Mouse (Mus musculus): Measurements from ENCODE around the gene Txnrd2.

Txnrd2 gene

DNA sequence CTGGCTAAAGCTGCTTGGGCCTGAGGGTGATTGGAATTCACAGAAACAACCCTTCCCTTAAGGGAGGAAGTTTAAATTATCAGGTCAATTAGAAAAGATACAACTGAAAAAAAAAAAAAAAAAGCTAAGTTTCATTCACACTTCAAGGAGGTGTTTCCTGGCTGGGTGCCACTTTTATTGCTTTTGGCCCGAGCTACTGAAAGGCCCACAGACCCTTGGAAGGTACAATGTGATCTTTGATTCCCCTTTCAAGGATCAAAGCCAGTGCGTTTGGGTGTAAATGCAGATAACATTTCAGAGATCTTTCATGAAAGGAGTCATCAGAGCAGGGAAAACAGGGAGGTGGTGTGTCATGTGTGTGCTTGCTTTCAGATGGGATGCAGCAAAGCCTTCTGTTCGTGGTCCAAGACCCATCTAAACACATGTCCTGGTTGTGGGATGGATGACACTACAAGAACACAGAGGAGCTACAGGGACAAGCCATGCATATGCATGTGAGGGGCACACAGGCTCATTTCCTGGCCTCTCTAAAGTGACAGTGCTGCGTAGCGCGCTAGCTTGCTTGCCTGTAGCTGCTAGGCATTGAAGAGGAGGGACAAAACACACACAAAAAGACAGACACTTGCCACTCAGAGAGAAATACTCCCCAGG, 71.8 kb downstream of the Txnrd2 start:
- peak; percentile 51 for DNase-seq

DNA sequence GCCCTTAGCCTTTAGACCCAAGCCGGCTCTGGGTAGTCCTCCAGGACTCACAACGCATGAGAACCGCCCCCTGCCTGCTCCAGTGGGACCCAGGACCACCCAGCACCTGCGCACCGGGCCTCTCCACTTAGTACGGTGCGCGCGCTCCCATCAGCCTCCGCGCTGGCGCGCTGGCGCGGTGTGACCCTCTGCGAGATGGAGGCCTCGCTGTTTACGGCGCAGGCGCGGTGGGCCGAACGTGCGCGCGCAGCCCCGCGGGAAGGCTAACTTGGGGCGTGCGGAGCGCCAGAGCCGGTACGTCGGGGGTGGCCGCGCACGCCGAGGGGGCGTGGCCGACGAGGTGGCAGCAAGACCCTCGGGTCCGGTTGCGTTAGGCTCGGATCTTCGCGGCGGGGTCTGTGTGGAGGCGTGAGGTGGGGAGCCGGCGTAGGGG, 72.4 kb downstream of the Txnrd2 start, which contains the start of the genes Gnb1l and Rtl10:
Gnb1l (plus strand) TSS at position 156 of the 433 bp plus-strand sequence.
Rtl10 (plus strand) TSS at position 344 of the 433 bp plus-strand sequence.
- DNase-seq: peak; percentile 97

DNA sequence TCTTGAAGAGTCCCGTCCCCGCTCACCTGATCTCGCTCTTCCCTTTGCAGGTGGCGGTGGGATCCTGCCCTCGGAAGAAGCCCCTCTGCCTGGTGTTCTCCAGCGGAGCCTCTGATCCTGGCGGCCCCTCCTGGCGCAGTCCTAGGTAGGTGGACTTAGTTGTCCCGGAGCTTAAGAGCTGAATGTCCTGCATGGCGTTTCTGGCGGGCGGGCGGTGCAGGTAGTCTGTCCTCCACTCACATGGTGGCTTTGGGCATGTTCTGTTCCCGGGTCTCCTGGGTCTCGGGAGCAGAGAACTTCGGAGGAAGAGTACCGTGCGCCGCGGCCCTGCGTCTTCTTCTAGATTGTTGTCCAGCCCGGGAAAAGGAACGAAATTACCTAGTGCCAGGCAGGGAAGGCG, 72.8 kb downstream of the Txnrd2 start:
- DNase-seq: no peak

DNA sequence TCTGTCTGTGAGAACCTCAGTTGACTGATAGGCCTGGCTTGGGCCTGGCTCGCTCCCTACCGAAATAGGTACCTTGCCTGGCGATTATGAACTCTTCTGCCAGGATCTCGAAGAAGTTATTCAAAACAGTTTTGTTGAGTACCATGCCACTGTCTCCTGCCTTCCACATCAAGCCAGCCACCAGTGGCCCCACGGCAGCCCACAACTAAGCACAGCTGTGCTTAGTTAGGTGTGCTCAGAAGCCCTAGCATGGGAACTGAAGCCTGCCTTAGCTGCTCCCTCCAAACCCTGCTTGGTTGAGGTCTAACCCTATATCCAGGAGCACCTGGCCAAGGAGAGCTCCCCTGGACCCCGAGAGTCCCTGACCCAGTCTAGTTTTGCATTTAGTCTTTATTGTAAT, 75.3 kb downstream of the Txnrd2 start:
- DNase-seq: no peak

DNA sequence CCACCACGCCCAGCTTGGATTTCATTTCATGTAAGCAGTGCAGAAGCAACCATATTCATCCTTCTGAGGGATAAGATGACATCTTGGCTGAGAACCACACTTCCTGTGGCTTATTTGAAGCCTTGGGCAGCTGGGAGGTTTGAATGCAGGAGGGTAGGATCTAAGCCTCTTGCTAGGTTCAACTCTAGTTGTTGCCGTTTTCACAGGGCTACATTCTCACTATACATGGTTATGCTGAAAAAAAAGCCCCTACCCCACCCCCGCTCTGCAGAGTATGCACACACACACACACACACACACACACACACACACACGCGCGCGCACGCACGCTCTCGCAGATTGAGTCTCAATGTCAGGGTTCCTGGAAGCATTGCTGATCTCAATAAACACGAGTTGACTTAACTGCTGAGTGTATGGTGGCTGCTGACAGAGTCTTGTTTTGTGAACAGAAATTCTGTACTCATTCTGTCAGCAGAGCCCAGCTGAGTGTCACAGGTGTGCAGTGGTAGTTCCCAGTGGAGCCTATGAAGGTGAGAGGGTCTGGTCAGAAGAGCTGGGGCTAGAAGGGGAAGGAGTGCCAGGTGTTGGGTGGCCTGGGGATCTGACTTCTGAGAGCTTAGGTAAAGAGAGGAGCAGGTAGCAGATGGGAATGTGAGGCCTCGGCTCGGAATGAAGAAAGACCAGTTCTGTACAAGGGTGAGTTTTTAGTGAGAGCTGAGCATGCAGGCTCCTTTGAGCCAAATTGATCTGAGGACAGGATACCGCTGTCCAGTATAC, 77.6 kb downstream of the Txnrd2 start:
- DNase-seq: no peak

DNA sequence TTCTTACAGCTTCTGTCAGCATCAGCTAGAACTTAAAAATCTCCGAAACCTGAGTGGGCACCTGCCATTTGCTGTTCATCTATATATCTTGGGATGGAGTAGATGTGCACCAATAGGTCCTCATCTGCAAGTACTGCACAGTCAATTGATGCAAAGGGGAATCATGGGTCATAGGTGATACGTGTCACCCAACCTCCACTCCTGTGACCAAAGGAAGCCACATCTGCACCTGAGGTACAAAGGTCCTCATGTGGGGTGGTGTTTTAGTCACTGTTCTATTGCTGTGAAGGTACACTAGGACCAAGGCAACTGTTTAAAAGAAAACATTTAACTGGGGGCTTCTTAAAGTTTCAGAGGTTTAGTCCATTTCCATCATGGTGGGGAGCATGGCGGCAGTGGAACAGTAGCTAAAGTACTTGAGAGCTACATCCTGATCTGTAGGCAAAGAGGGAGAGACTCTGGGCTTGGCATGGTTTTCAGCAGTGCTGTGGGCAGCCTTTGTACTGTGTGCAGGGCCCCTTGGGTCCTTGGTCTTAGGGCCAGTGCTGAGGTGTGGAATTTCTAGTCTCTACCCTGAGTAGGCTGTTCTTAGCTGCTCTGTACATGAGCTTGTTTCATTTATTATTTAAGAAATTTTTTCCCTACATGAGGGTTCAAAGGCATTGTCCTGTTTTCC, 80.5 kb downstream of the Txnrd2 start:
- DNase-seq: no peak

DNA sequence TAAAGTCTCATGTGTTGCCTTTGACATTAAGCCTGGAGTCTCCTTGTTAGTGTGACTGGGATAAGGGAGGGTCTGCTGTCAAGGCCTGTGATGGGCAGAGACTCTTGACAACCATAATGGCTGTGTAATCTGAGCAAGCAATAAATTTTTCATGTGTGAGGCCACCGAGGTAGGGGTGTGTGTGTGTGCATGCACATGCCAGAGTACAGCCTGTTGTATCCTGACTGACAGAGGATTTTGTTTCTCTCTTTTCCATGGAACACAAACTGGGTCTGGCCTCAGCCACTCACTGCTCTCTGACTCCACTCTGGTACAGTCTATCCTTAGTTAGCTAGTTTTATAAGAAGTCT, 81.0 kb downstream of the Txnrd2 start:
- DNase-seq: no peak

DNA sequence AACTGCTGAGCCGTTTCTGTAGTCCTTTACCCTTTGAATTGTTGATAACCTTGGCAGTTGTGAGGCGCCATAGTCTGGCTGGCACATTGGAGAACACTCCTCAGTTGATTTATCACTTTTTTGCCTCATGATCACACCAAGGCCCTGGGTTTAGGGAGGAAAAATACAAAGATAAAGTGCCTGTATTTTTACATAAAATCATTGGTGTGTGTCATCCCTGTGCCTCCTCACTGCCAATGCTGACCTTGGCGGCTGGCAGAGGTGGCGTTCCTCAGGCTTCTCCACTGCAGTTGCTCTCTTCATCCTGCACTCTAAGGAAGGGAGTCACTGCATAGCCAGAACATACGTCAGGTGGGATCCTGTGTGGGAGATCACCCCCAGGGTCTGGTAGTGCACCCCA, 85.6 kb downstream of the Txnrd2 start:
- no peak for DNase-seq

DNA sequence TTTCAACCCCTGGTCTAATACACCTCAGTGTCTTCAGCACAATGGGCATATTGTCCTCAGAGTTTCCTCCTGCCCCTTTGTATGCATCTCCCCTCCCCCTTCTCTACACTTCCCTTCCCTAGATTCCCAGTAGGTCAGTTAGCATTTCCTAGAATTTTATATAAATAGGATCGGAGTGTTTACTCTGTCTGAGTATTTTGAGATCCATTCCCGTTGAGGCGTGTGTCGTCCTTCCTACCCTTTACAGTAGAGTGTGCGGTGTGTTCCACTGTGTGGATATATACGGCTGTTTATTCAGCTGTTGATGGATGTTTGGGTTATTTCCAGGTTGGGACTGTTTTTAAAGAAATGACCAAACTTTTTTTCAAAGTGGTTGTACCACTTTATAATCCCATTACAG, 87.3 kb downstream of the Txnrd2 start:
- no peak for DNase-seq

DNA sequence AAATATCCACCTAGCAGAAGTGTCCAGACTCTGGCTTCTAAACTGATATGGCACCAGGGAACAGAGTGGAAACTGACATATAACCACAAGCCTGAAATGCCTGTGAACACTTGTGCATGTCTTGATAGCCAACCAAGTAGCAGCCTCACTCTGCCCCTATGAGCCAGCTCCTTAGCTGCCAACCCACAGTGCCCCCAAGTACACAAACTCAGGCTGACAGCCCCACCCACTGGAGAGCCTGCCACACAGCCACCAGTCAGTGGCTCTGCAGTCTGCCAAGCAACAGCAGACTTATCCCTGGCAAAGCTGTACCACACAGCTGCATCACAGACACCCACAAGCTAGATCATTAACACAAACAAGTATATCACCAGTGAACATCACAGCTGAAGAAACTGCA, 91.9 kb downstream of the Txnrd2 start:
- DNase-seq: peak; percentile 19

DNA sequence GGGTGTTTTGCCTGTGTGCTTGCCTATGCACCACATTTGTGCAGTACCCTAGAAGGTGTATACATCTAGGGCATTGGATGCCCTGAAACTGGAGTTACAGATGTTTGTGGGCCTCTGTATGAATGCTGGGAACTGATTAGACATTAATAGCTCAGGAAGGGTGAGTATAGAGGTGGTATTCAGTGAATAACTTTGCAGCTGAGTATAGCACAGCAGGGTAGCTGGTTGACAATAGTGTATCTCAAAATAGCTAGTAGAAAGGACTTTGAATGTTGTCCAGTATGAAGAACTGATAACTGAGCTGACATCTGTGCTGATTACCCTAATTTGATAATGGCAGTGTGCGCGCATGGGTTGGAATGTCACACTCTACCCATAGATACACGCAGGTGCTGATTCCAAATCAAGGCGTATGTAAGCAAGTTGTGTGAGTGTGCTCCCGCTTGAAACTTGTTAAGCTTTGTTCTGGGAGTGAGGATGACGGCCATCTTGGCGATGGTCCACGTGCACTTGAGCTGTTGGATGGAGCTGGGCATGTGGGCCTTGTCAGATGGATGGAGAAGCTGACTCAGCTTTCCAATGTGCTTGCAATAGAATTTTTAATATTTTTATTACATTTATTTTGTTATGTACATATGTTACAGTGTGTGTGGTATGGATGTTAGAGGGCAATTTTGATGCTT, 97.5 kb downstream of the Txnrd2 start:
- no peak for DNase-seq

DNA sequence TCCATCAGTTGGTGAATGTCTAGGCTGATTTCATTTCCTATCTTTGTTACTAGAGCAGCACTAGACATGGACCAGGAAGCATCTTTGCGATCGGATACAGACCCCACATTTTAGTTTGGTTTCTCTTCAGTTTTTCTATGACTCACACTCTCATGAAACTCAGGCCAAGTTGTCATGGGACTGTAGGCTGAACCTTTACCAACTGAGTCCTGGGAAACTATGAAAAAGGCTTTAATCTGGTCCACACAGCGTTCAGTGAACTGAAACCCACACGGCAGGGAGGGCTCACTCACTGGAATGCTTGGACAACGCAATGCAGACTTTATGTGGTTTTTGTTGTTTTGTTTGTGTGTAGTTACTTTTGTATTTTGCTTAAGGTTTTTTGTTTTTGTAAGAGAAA, 102.5 kb downstream of the Txnrd2 start:
- DNase-seq: no peak
